Mouse (Mus musculus) frontal cortex, adult 2 months (tissue): ENCODE measurements around the gene Olfr716. TPM values are rescaled to one million over a fixed set of nuclear protein-coding genes. Genes with fewer than 3 reads are reported as not detected.
"Not testable (repeated sequence)": the region's sequence is repeated elsewhere in the genome, so short reads cannot be mapped to it uniquely, and the experiment has no call there.

Source experiments
- DNase-seq, 2 experiments: peaks; one replicate each; pipeline ENCODE4 v3.0.0; 2022; ENCODE audit warnings: low spot score in 1 of 2; ENCODE audit errors: extremely low spot score in 1 of 2
- polyA plus RNA-seq: library from polyadenylated mRNA; depleted of rRNA; stranded (reverse); fragments of >200 nt; gene quantifications from 2 replicates; pipeline ENCODE4 v1.2.3, GENCODE M21; 2012; rRNA removed

The Olfr716 gene
- not detected in 2 replicates for polyA plus RNA-seq

- not testable (repeated sequence) for DNase-seq
Observed at GRCm38 (mm10) chr7:107138027-107138426, at the start of gene Olfr716. Gene Olfr716 (plus strand): TSS chr7:107138327.

- DNase-seq = no peak
Observed at GRCm38 (mm10) chr7:107092920-107093319, 45.2 kb upstream of the Olfr716 start, which contains the start of gene Olfr17. Gene Olfr17 (plus strand): TSS chr7:107093220.

GRCm38 (mm10) chr7:107110269-107110668, 27.9 kb upstream of the Olfr716 start, which contains the start of gene Olfr715b:
Gene Olfr715b (minus strand): TSS chr7:107110369.
- DNase-seq = not testable (repeated sequence)

GRCm38 (mm10) chr7:107130983-107131382, 7.1 kb upstream of the Olfr716 start, which contains the start of gene Olfr715:
Gene Olfr715 (minus strand): TSS chr7:107131083.
- not testable (repeated sequence) for DNase-seq

GRCm38 (mm10) chr7:107166690-107167089, 28.6 kb downstream of the Olfr716 start, which contains the start of gene Nlrp14:
Gene Nlrp14 (plus strand): TSS chr7:107166990.
- no peak for DNase-seq

- DNase-seq = no peak
Observed at GRCm38 (mm10) chr7:107180406-107180805, 42.3 kb downstream of the Olfr716 start.

Other genes with a start within 250 kb of the Olfr716 start
- not detected in 2 replicates for gene Olfr707, start 237.1 kb upstream of the Olfr716 start, polyA plus RNA-seq
- gene Olfr1532-ps1, start 230.3 kb upstream of the Olfr716 start, polyA plus RNA-seq = not detected in 2 replicates
- not detected in 2 replicates for gene Olfr709-ps1, start 206.1 kb upstream of the Olfr716 start, polyA plus RNA-seq
- gene Olfr710, start 190.0 kb upstream of the Olfr716 start, polyA plus RNA-seq = not detected in 2 replicates
- gene Olfr6, start 174.4 kb upstream of the Olfr716 start, polyA plus RNA-seq = not detected in 2 replicates
- gene Olfr711, start 162.9 kb upstream of the Olfr716 start, polyA plus RNA-seq = not detected in 2 replicates
- gene Olfr2, start 132.3 kb upstream of the Olfr716 start, polyA plus RNA-seq = not detected in 2 replicates
- not detected in 2 replicates for gene Olfr713, start 107.2 kb upstream of the Olfr716 start, polyA plus RNA-seq
- gene Olfr714, start 67.3 kb upstream of the Olfr716 start, polyA plus RNA-seq = 0.04 TPM in 1 of 2 replicates, not detected in the other
- gene Olfr17, start 45.1 kb upstream of the Olfr716 start, polyA plus RNA-seq = not detected in 2 replicates
- not detected in 2 replicates for gene Olfr715b, start 28.0 kb upstream of the Olfr716 start, polyA plus RNA-seq
- not detected in 2 replicates for gene Olfr715, start 7.2 kb upstream of the Olfr716 start, polyA plus RNA-seq
- not detected in 2 replicates for gene Nlrp14, start 28.7 kb downstream of the Olfr716 start, polyA plus RNA-seq
- gene Rbmxl2, start 71.1 kb downstream of the Olfr716 start, polyA plus RNA-seq = not detected in 2 replicates
- gene Syt9, start 232.4 kb downstream of the Olfr716 start, polyA plus RNA-seq = 10.3 and 14.6 TPM in 2 replicates